Mouse (Mus musculus) urinary bladder, postnatal 25 days (tissue): Measurements from ENCODE around the gene Smg5.

Experiments used
- DNase-seq: peaks from one replicate; pipeline ENCODE4 v3.0.0; 2022; ENCODE audit warnings: low spot score

The Smg5 gene

DNA sequence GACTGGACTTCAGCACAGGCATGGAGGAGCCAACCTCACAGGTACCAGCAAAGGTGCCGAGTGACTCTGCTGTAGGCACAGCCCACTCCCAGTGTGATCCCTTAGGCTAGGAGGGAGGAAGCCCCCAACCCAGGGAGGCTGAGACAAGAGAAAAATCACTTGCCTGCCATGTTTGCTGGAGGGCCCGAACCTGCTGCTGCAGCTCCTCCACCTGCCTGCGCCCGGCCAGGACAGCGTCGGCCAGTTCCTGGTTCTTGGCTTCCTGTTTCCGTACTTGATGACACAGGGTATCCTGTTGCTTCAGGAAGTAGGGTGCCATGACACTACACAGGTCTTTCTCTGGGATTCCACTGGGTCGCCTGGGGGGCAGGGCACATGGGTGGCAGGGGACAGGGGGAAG is 59.7 kb downstream of the Smg5 start:
- DNase-seq: no peak

DNA sequence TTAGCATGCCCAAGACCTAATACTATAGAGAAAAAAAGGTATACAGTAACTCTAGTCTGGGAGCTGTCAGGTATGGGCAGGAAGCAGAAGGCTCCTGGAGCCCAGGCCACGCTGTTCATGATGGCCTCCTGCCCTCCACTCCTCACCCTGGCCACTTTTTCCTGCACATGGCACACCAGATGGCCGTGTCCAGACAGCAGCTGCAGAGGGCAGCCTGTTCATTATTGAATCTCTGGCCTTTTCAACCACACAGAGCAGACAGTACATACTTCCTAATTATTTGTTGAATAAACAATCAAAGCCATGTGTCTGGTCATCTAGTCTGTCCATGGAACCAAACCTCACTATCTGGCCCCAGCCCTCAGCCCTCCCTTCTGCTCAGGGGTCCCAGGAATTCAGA is 62.6 kb downstream of the Smg5 start:
- no peak for DNase-seq

DNA sequence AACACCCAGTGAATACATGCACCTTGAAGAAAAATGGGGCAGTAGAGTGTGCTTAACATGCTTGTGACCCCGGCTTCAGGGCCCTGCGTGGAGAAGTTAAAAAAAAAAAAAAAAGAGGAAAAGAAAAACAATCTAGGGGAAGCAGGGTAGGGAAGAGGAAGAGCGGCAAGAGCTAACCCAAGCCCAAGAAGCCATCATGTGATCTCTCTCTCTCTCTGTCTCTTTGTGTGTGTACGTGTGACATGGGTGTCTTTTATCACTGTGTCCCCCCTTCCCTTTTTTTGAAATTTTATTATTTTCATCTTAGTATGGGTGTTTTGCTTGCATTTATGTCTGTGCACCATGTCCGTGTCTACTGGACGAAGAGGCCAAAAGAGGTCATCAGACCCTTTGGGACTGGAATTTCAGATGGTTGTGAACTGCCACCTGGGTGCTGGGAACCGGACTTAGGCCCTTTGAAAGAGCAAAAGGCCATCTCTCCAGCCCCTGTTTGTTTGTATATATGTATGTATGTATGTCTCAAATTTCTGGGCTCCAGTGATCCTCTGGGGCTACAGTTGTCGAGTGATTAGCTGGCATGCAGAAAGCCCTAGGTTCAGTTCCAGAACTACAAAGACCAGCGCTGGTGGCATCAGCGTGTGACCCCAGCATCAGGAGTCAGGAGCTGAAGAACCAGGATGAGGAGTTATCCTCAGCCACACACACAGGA is 67.6 kb downstream of the Smg5 start:
- no peak for DNase-seq

DNA sequence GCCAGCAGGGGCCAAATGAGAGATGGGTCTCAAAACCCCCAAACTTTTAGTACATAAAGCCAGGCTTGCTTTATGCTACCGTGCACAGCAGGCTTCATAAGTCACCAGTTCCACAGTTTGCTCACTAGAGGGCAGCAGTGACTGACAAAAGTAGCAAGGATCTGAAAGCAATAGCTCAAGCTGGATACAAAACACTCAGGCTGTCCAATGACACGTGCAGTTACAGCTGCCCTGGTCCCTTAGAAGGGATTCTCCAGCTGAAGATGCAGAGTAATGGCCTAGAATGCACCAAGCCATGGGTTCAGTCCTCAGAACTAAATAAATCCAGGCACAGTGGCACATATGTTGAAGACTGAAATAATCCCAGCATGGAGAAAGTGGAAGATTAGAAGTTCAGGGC is 71.0 kb downstream of the Smg5 start:
- DNase-seq: peak; percentile 46

DNA sequence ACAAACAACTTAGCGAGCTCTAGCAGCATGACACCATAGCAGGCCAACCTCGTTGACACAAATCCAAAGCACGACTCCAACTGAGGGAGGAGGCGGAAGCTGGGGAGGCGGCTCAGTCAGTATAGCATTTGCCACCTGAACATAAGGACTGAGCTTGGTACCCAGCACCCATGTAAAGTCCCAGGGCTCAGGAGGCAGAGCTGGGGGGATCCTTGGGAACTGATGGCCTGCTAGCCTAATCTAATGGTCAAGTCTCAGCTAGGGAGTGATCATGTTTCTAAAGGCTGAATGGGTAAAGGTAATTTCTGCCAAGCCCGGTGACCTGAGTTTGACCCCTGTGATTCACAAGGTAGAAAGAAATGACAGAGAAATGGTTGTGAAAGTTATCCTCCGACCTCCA is 71.5 kb downstream of the Smg5 start:
- DNase-seq: no peak

DNA sequence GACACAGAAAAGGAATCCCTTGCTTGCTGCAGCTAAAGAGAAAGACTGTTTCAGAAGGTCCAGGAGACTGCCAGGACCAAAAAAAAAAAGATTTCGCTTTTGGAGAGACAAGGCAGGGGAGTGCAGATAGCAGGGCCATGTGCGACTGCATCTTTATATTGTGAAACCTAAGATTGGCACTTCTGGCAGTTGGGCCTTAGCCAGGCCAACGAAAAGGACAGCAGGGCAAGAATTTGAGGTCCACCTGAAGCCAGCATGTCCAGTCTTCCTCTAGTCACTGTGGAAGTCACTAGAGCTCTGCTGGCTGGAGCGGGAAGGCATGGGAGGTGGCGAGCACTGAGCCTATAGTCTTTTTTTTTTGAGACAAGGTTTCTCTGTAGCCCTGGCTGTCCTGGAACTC is 72.9 kb downstream of the Smg5 start:
- no peak for DNase-seq

DNA sequence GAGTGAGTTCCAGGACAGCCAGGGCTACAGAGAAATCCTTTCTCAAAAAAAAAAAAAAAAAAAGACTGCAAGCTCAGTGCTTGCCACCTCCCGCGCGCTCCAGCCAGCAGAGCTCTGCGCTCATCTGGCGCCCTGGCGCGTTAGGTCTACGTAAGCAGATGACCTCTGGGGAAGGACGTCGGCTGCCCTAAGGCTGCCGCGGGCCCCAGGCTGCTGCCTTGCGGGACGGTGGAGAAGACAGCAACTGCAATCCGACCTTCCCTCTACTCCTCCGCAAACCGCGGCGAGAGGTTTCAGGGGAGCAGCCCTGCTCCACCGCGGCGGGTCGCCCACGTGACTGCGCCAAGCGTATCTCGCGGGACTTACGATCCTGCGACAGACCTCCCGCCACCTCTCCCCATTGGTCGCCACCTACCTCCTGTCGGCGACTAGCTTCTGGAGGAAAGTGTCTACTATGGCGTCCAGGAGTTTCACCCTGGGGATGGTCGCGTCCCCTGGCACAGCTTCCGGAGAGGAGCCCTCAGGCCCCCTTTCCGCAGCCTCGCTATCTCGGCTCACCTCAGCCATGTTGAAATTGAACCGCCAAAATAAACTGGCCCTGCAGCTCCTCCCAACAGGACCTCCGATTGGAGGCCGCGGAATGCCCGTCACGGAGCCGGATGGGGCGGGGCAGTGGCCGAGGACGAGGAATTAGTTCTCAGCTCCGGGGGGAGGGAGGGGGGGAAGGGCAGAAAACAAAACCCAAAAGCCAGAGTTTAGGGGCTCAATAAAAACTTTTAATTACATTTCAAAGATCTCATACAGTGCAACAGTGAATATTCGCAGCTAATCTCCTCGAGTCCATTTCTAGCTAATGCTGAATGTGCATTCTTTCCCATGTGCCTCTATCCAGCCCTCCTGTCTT is 73.9 kb downstream of the Smg5 start, which contains the start of gene Pmf1:
Pmf1 (minus strand) TSS at position 591 of the 904 bp plus-strand sequence.
- peak; percentile 82 for DNase-seq

DNA sequence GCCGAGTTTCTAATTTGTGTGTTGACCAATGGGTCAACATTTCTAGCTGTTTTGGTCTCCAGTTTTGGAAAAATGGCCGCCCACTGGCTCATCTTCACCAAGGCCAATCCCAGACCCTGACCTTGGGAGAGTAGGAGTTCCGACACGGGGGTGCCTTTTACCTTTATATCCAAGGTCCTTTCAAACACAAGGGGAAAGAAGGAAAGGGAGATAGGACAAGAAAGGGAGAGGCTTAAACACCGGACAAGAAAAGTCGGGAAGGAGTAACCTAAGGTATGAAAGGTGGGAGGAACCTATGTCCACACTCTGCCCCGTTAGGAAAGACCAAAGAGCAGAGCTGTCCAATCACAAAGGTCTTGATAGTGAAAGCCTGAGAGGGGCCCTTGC is 74.6 kb downstream of the Smg5 start:
- DNase-seq: no peak

DNA sequence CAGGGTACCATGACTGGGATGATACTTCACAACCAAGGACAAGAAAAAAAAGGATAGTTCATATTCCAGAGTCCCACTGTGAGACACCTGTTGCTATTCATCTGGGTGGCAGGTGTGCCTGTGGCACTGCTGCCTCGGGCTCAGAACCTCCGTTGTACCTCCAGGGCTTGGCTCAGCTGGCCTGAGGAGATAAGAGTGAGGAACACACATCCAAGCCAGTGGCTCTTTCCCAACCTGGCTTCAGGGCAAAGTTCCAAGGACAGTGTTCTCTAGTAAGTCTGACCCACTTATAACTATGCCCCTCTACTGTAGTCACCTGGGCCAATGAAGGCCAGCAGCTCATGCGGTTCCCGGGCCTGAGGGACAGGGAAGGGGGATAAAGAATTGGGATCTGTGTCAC is 75.6 kb downstream of the Smg5 start:
- DNase-seq: no peak
